Mouse (Mus musculus) WW6 (cell line): ENCODE data around the gene Bglap2.
"Not testable (repeated sequence)": the region's sequence is repeated elsewhere in the genome, so short reads cannot be mapped to it uniquely, and the experiment has no call there.

ENCODE experiments used
- DNase-seq: peaks from one replicate; pipeline ENCODE4 v3.0.0-alpha.2; 2013; ENCODE audit warnings: low read depth, low spot score

Gene Bglap2

GRCm38 (mm10) chr3:88378599-88378998, at the start of gene Bglap2:
Gene Bglap2, minus strand, starts transcription at chr3:88378699.
- DNase-seq: not testable (repeated sequence)

- DNase-seq: no peak
Measured at GRCm38 (mm10) chr3:88427342-88427905, 48.9 kb upstream of the Bglap2 start.

- DNase-seq: no peak
Measured at GRCm38 (mm10) chr3:88425708-88426420, 47.4 kb upstream of the Bglap2 start.

GRCm38 (mm10) chr3:88425330-88425689, 46.8 kb upstream of the Bglap2 start:
- no peak for DNase-seq

GRCm38 (mm10) chr3:88424605-88425329, 46.3 kb upstream of the Bglap2 start, which contains the start of gene Slc25a44:
Gene Slc25a44, minus strand, starts transcription at chr3:88425139.
- DNase-seq: peak; percentile 93

- DNase-seq: no peak
Measured at GRCm38 (mm10) chr3:88422020-88422720, 43.7 kb upstream of the Bglap2 start.

- no peak for DNase-seq
Measured at GRCm38 (mm10) chr3:88420771-88421170, 42.3 kb upstream of the Bglap2 start.

- no peak for DNase-seq
Measured at GRCm38 (mm10) chr3:88418016-88418415, 39.5 kb upstream of the Bglap2 start.

- no peak for DNase-seq
Measured at GRCm38 (mm10) chr3:88415668-88416067, 37.2 kb upstream of the Bglap2 start.

GRCm38 (mm10) chr3:88412636-88413035, 34.1 kb upstream of the Bglap2 start:
- DNase-seq: no peak

- no peak for DNase-seq
Measured at GRCm38 (mm10) chr3:88411681-88412080, 33.2 kb upstream of the Bglap2 start.

- no peak for DNase-seq
Measured at GRCm38 (mm10) chr3:88410645-88411031, 32.1 kb upstream of the Bglap2 start.

GRCm38 (mm10) chr3:88409741-88410644, 31.5 kb upstream of the Bglap2 start, which contains the start of gene Pmf1:
Gene Pmf1, minus strand, starts transcription at chr3:88410331.
- peak; percentile 87 for DNase-seq

- no peak for DNase-seq
Measured at GRCm38 (mm10) chr3:88408953-88409352, 30.5 kb upstream of the Bglap2 start.

- DNase-seq: no peak
Measured at GRCm38 (mm10) chr3:88407529-88407928, 29.0 kb upstream of the Bglap2 start.

GRCm38 (mm10) chr3:88407090-88407489, 28.6 kb upstream of the Bglap2 start:
- peak; percentile 36 for DNase-seq

- DNase-seq: no peak
Measured at GRCm38 (mm10) chr3:88403522-88404230, 25.2 kb upstream of the Bglap2 start.

GRCm38 (mm10) chr3:88398666-88399065, 20.2 kb upstream of the Bglap2 start:
- DNase-seq: no peak

GRCm38 (mm10) chr3:88395742-88396141, 17.2 kb upstream of the Bglap2 start:
- no peak for DNase-seq

- no peak for DNase-seq
Measured at GRCm38 (mm10) chr3:88395288-88395687, 16.8 kb upstream of the Bglap2 start.
